Mouse (Mus musculus): Measurements from ENCODE around the gene Etfa. TPM values are rescaled to one million over a fixed set of nuclear protein-coding genes. Genes with fewer than 3 reads are reported as not detected.

Etfa gene
- 78.8 and 90.5 TPM in 2 replicates for polyA plus RNA-seq (2021; fragmentation: Nextera tagmentation)
- long read RNA-seq, experiment 1, transcript Etfa-201 (12 exons, 1,392 nt) = major isoform, 206 of 233 reads
- long read RNA-seq, experiment 1, partial matches to known transcripts = 10 of 233 reads
- long read RNA-seq, experiment 1, other reads (novel, unspliced or antisense) = 17 of 233 reads
- long read RNA-seq, experiment 2, transcript Etfa-201 (12 exons, 1,392 nt) = major isoform, 86 of 114 reads
- long read RNA-seq, experiment 2, partial matches to known transcripts = 25 of 114 reads
- long read RNA-seq, experiment 2, other reads (novel, unspliced or antisense) = 3 of 114 reads

DNA sequence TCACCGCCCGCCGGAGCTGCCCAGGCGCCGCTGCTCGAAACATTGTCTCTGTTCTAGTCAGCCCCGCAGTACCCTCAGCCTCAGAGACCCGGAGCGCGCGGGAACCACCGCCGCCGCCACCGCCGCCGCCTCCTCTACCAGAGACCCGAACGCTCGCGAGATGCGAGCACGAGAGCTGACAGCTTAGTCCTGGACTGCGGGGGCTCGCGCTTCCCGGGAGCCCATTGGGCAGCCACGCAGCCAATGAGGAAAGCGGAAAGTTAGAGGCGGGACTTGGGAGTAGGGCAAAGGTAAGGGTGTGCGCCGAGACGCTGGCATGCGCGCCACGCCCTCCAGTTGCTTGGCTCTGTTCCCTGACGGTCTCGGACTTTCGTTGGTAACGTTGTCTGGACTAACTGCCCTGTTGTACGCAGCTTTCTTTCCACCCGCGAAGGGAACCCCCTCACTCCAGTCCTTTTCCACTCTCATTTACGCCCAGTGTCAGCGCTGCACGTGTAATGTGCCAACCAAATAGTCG is at the start of gene Etfa:
TSS of gene Etfa (minus strand) at position 217 of the 517 bp plus-strand sequence.

DNA sequence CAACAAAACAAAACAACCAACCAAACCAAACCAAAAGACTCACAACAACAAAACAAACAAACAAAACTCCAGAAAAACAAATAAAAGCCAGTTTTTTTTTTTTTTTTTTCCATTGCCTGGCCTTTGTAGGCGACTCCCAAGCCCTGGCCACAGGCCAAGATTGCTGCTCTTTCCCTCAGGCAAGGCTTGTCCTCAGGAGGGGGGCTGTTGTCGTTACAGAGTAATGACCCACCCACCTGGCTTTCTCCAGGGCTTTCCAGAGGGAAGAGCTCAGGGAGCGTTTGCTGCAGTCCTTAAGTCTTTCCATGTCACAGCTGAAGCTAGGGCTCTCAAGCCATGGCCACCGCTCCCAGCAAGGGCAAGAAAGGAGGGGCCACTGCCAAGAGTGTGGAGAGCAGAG is 26.3 kb upstream of the Etfa start, which contains the start of gene Isl2:
TSS of gene Isl2 (plus strand) at position 296 of the 400 bp plus-strand sequence.

Other genes with a start within 250 kb of the Etfa start
- gene Nrg4, start 185.4 kb downstream of the Etfa start, polyA plus RNA-seq (2021; fragmentation: Nextera tagmentation) = 0.48 and 1.6 TPM in 2 replicates
- 2.5 and 2.6 TPM in 2 replicates for gene Tmem266, start 185.3 kb downstream of the Etfa start, polyA plus RNA-seq (2021; fragmentation: Nextera tagmentation)
- gene Isl2, start 26.4 kb upstream of the Etfa start, polyA plus RNA-seq (2021; fragmentation: Nextera tagmentation) = not detected in 2 replicates

All from left cerebral cortex, adult 6 months (tissue).